Mouse (Mus musculus) cerebellum, adult (tissue): Measurements from ENCODE around the gene Tmod2.
"Not testable (repeated sequence)": the region's sequence is repeated elsewhere in the genome, so short reads cannot be mapped to it uniquely, and the experiment has no call there.

Experiments
- ATAC-seq: cut with Nextera tagmentation; 2 replicates; pipeline ENCODE4 v1.9.2; 2017; ENCODE audit warnings: mild to moderate bottlenecking, moderate library complexity, mixed read lengths; ENCODE audit not compliant: insufficient number of reproducible peaks, low FRiP score, low TSS enrichment

Tmod2 gene

GRCm38 (mm10) chr9:75558812-75559511 is 52.2 kb downstream of the Tmod2 start:
- peak; percentile 64 for ATAC-seq

- no peak for ATAC-seq
Observed at GRCm38 (mm10) chr9:75558360-75558759, 52.8 kb downstream of the Tmod2 start.

- ATAC-seq = no peak
Observed at GRCm38 (mm10) chr9:75553719-75554118, 57.4 kb downstream of the Tmod2 start.

- no peak; the same call in 1 of the 2 replicates for ATAC-seq
Observed at GRCm38 (mm10) chr9:75551342-75551741, 59.8 kb downstream of the Tmod2 start.

GRCm38 (mm10) chr9:75549010-75549409 is 62.1 kb downstream of the Tmod2 start:
- ATAC-seq = no peak

- no peak for ATAC-seq
Observed at GRCm38 (mm10) chr9:75546885-75547553, 64.1 kb downstream of the Tmod2 start.

GRCm38 (mm10) chr9:75545514-75545913 is 65.6 kb downstream of the Tmod2 start:
- no peak for ATAC-seq

GRCm38 (mm10) chr9:75541497-75541896 is 69.6 kb downstream of the Tmod2 start:
- ATAC-seq = no peak

GRCm38 (mm10) chr9:75536422-75536821 is 74.7 kb downstream of the Tmod2 start:
- no peak for ATAC-seq

- ATAC-seq = no peak
Observed at GRCm38 (mm10) chr9:75534431-75534962, 76.6 kb downstream of the Tmod2 start.

- not testable (repeated sequence) for ATAC-seq
Observed at GRCm38 (mm10) chr9:75532989-75533388, 78.1 kb downstream of the Tmod2 start.

GRCm38 (mm10) chr9:75532461-75532860 is 78.7 kb downstream of the Tmod2 start:
- ATAC-seq = no peak

GRCm38 (mm10) chr9:75529358-75529757 is 81.8 kb downstream of the Tmod2 start:
- no peak for ATAC-seq

- no peak for ATAC-seq
Observed at GRCm38 (mm10) chr9:75528096-75528495, 83.0 kb downstream of the Tmod2 start.

GRCm38 (mm10) chr9:75527368-75528059 is 83.6 kb downstream of the Tmod2 start:
- ATAC-seq = no peak

- no peak for ATAC-seq
Observed at GRCm38 (mm10) chr9:75523646-75524045, 87.5 kb downstream of the Tmod2 start.

- no peak for ATAC-seq
Observed at GRCm38 (mm10) chr9:75522217-75522616, 88.9 kb downstream of the Tmod2 start.

- no peak for ATAC-seq
Observed at GRCm38 (mm10) chr9:75521788-75522187, 89.3 kb downstream of the Tmod2 start.

GRCm38 (mm10) chr9:75520940-75521339 is 90.2 kb downstream of the Tmod2 start:
- no peak for ATAC-seq

- no peak for ATAC-seq
Observed at GRCm38 (mm10) chr9:75517751-75518150, 93.4 kb downstream of the Tmod2 start.
